Mouse (Mus musculus) spleen, adult 2 months (tissue): ENCODE measurements around the gene Zdhhc18. TPM values are rescaled to one million over a fixed set of nuclear protein-coding genes. Genes with fewer than 3 reads are reported as not detected.

Experiments used
- DNase-seq, 2 experiments: peaks; one replicate each; pipeline versions ENCODE4 v3.0.0 to v3.0.0-alpha.2; 2012 to 2021; ENCODE audit warnings: low spot score in 2 of 2, low read depth in 1 of 2
- H3K27ac ChIP-seq: fragments of 200-500 bp; 2 replicates; pipeline ENCODE4 v1.5.1; 2012; ENCODE audit warnings: low read length, inconsistent platforms; ENCODE audit not compliant: insufficient read depth
- H3K27me3 ChIP-seq: fragments of 200-500 bp; 2 replicates; pipeline ENCODE4 v1.6.1; 2012; ENCODE audit warnings: mild to moderate bottlenecking, moderate library complexity, low read length, inconsistent platforms; ENCODE audit not compliant: control insufficient read depth, insufficient read depth
- H3K36me3 ChIP-seq: fragments of 200-500 bp; 2 replicates; pipeline ENCODE4 v1.6.1; 2012; ENCODE audit warnings: mild to moderate bottlenecking, low read length, inconsistent platforms; ENCODE audit not compliant: control insufficient read depth, insufficient read depth
- H3K4me1 ChIP-seq: fragments of 200-500 bp; 2 replicates; pipeline ENCODE4 v1.6.1; 2011; ENCODE audit warnings: inconsistent platforms; ENCODE audit not compliant: control insufficient read depth, insufficient read depth, insufficient read length
- H3K4me3 ChIP-seq: fragments of 200-500 bp; 2 replicates; pipeline ENCODE4 v1.5.1; 2011; ENCODE audit warnings: mild to moderate bottlenecking, inconsistent platforms; ENCODE audit not compliant: insufficient read depth, insufficient read length; ENCODE audit errors: extremely low read depth
- CTCF ChIP-seq: fragments of 200-500 bp; IDR thresholded peaks from 2 replicates; pipeline ENCODE4 v1.5.1; 2011; ENCODE audit warnings: mild to moderate bottlenecking, inconsistent platforms; ENCODE audit not compliant: insufficient read depth, insufficient read length, insufficient replicate concordance; ENCODE audit errors: extremely low read depth
- POLR2A ChIP-seq: fragments of 200-500 bp; IDR thresholded peaks from 2 replicates; pipeline ENCODE4 v1.6.1; 2011; ENCODE audit warnings: low read depth, low read length, inconsistent platforms
- WGBS: fragments of 180-500 bp; shearing (Covaris S2); methylation state at CpG from one replicate; pipeline ENCODE4 v1.1.7; 2018; 5-methylcytosine and 5-hydroxymethylcytosine counted together
- polyA plus RNA-seq: library from polyadenylated mRNA; depleted of rRNA; stranded (reverse); fragments of >200 nt; gene quantifications from 2 replicates; pipeline ENCODE4 v1.2.3, GENCODE M21; 2012

Gene Zdhhc18
- polyA plus RNA-seq, 1 experiment: 134 TPM

DNA sequence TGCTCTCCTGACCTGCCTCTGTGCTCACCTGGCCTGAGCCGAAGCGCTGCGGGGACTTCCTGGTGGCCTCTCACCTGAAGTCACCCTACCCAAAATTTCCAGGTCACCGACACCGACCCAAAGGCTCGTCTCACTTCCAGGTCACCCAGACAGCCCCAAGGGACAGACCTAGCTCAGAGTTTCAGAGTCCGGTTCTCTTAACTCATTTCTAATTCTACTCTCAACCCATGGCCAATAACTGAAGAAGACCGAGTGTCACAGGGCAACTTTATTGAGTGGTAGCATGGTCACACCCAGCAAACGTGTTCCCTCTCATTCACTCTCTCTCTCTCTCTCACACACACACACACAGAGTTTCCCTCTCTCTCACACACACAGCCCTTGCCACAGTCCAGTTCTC is 49.6 kb downstream of the Zdhhc18 start:
- H3K4me3 ChIP-seq: peak overlapping the region; percentile 67; the same call in 1 of the 2 replicates
- H3K27ac ChIP-seq: peak overlapping the region; percentile 6; the same call in 1 of the 2 replicates
- peaks cover 14% of the 10 kb centered on the region; the same call in 1 of the 2 replicates for H3K4me1 ChIP-seq
- no peak for TF ChIP-seq CTCF
- TF ChIP-seq POLR2A: no peak
- DNase-seq: no peak
- H3K27me3 ChIP-seq: no peaks in the 10 kb centered on the region
- 15% methylated on average over 9 of the region's 9 CpGs for WGBS
- H3K36me3 ChIP-seq: peaks cover 12% of the 10 kb centered on the region

DNA sequence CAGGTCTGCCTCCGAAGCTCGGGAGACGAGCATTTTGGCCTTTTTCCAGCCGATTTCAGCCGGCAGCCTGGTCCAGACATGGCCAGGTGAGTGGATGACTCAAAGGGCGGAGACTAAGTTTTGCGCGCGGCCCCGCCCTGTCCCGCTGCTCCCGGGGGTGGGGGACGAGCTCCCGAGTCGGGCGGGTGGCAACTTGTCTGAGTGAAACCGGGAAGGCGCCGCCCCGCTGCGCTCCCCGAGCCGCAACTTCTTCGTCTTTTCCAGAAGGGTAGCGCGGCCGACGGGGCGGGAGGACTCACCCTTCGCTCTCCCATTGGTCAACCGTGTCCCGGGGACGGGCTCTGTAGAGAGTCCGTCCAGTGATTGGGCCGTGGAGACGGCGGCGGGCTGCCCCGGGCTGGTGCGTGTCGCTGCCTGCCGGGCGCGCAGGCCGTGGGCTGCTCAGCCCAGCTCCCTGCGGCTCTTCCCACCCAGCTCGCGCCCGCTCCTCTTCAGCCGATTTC is 50.3 kb downstream of the Zdhhc18 start:
- peak overlapping the region; percentile 62 for H3K27ac ChIP-seq

DNA sequence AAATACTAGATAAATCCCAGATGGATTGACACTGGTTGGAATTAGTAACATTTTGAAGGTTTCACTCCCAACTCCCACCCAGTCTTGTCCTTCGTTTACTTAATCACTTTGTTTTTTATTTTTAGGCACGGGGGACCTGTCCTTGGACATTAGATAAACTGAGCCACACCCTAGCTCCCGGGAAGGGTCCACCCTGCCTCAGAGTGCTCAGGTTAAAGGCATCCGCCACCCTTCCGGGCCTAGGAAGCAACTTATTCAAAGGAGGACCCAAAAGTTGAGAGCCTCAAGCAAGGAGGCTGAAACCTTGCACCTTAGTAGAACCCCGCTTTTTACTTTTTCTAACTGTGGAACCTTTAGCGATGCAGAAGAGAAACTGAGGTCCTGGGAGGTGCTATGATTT is 50.8 kb downstream of the Zdhhc18 start:
- no peak for DNase-seq
- Histone ChIP-seq H3K36me3 (peaks cover 7% of the 10 kb centered on the region), H3K27me3 (no peaks in the 10 kb centered on the region), H3K4me1 (peaks cover 14% of the 10 kb centered on the region; the same call in 1 of the 2 replicates), H3K4me3 (peak overlapping the region; percentile 67), H3K27ac (peak overlapping the region; percentile 62)
- TF ChIP-seq POLR2A (no peak), CTCF (no peak)
- WGBS: 27% methylated on average over 7 of the region's 7 CpGs

More for the DNA sequence above, 50.3 kb downstream of the Zdhhc18 start:
- H3K4me1 ChIP-seq: peaks cover 14% of the 10 kb centered on the region; the same call in 1 of the 2 replicates
- peak overlapping the region; percentile 67 for H3K4me3 ChIP-seq
- WGBS: under 1% methylated on average over 47 of the region's 50 CpGs
- DNase-seq: peak; percentile 61 to 92
- H3K27me3 ChIP-seq: no peaks in the 10 kb centered on the region
- H3K36me3 ChIP-seq: peaks cover 8% of the 10 kb centered on the region
- TF ChIP-seq CTCF: no peak
- peak; percentile 22 for TF ChIP-seq POLR2A

- WGBS: 44% methylated on average over 4 of the region's 4 CpGs
- Histone ChIP-seq H3K27ac (peak overlapping the region; percentile 11; the same call in 1 of the 2 replicates), H3K27me3 (no peaks in the 10 kb centered on the region), H3K36me3 (peaks cover 2% of the 10 kb centered on the region), H3K4me3 (no peak overlapping the region), H3K4me1 (peaks cover 14% of the 10 kb centered on the region; the same call in 1 of the 2 replicates)
- TF ChIP-seq CTCF (no peak), POLR2A (no peak)
- DNase-seq: no peak
Observed at GRCm38 (mm10) chr4:133598616-133599015, 51.3 kb downstream of the Zdhhc18 start.

GRCm38 (mm10) chr4:133596084-133596483 is 53.9 kb downstream of the Zdhhc18 start:
- H3K4me3 ChIP-seq: no peak overlapping the region
- TF ChIP-seq CTCF (no peak), POLR2A (no peak)
- H3K27ac ChIP-seq: peak overlapping the region; percentile 44; the same call in 1 of the 2 replicates
- WGBS: 28% methylated on average over 6 of the region's 6 CpGs
- DNase-seq: no peak
- no peaks in the 10 kb centered on the region for H3K27me3 ChIP-seq
- H3K36me3 ChIP-seq: peaks cover 7% of the 10 kb centered on the region
- H3K4me1 ChIP-seq: peaks cover 11% of the 10 kb centered on the region; the same call in 1 of the 2 replicates

GRCm38 (mm10) chr4:133595538-133595937 is 54.4 kb downstream of the Zdhhc18 start:
- Histone ChIP-seq H3K4me3 (no peak overlapping the region), H3K27ac (peak overlapping the region; percentile 44), H3K27me3 (no peaks in the 10 kb centered on the region), H3K36me3 (peaks cover 10% of the 10 kb centered on the region), H3K4me1 (peaks cover 11% of the 10 kb centered on the region; the same call in 1 of the 2 replicates)
- no peak for TF ChIP-seq POLR2A
- TF ChIP-seq CTCF: no peak
- 63% methylated on average over 7 of the region's 7 CpGs for WGBS
- DNase-seq: no peak

DNA sequence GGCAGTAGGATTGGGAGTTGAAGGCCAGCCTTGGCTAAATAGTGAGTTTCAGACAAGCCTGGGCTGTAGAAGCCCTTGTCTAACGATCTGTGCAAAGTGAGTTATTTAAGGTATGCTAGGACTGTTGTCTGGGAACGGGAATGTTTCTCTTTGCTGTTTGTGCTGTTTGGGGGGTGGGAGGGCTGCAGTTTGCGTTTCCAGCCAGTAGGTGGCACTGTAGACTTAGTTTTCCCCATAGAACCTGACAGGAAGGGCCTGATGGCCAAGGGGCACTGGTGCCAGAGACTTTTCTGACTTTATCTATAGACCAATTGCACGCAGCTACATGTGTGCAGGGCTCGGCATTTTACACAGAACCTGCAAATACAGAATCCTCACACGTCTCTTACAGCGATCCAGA is 57.4 kb downstream of the Zdhhc18 start:
- no peak overlapping the region for H3K4me3 ChIP-seq
- peaks cover 37% of the 10 kb centered on the region for H3K36me3 ChIP-seq
- 28% methylated on average over 7 of the region's 7 CpGs for WGBS
- H3K4me1 ChIP-seq: peaks cover 4% of the 10 kb centered on the region; the same call in 1 of the 2 replicates
- H3K27ac ChIP-seq: no peak overlapping the region
- no peaks in the 10 kb centered on the region for H3K27me3 ChIP-seq
- DNase-seq: peak in 1 of 2 experiments; percentile 54
- TF ChIP-seq CTCF (peak; percentile 81; the same call in 1 of the 2 replicates), POLR2A (no peak)
